Mouse (Mus musculus): ENCODE data around the gene Haao. TPM values are rescaled to one million over a fixed set of nuclear protein-coding genes. Genes with fewer than 3 reads are reported as not detected.

Gene Haao
- polyA plus RNA-seq, 1 experiment from 2014 or later: 0.40 TPM

- TF ChIP-seq CTCF (IDR thresholded peaks at IDR 0.05; ENCODE audit: low read depth): peak; percentile 98
- Histone ChIP-seq H3K36me3 (ENCODE audit: control insufficient read depth, insufficient read depth) (no peaks in the 10 kb centered on the region), H3K4me3 (ENCODE audit: low read depth, low read length) (no peak overlapping the region), H3K9ac (ENCODE audit: low read depth, low read length) (no peak overlapping the region), H3K27ac (ENCODE audit: low read depth, low read length) (no peak overlapping the region), H3K4me1 (replicated peaks; ENCODE audit: control insufficient read depth, insufficient read depth, low read length) (no peaks in the 10 kb centered on the region), H3K9me3 (ENCODE audit: control insufficient read depth) (no peaks in the 10 kb centered on the region), H3K27me3 (replicated peaks; ENCODE audit: control insufficient read depth, insufficient read depth, low read length) (no peaks in the 10 kb centered on the region), H3K4me2 (replicated peaks; ENCODE audit: low read depth) (no peak overlapping the region)
- WGBS: 20% methylated on average over 14 of the region's 14 CpGs
- ATAC-seq: peak; percentile 36; the same call in 1 of the 2 replicates
Measured at GRCm38 (mm10) chr17:83872806-83873348, 25.1 kb upstream of the Haao start.

- Histone ChIP-seq H3K36me3 (ENCODE audit: control insufficient read depth, insufficient read depth) (no peaks in the 10 kb centered on the region), H3K4me3 (ENCODE audit: low read depth, low read length) (no peak overlapping the region), H3K27ac (ENCODE audit: low read depth, low read length) (no peak overlapping the region), H3K9ac (ENCODE audit: low read depth, low read length) (no peak overlapping the region), H3K27me3 (replicated peaks; ENCODE audit: control insufficient read depth, insufficient read depth, low read length) (no peaks in the 10 kb centered on the region), H3K9me3 (ENCODE audit: control insufficient read depth) (no peaks in the 10 kb centered on the region), H3K4me2 (replicated peaks; ENCODE audit: low read depth) (no peak overlapping the region), H3K4me1 (replicated peaks; ENCODE audit: control insufficient read depth, insufficient read depth, low read length) (no peaks in the 10 kb centered on the region)
- TF ChIP-seq CTCF (IDR thresholded peaks at IDR 0.05; ENCODE audit: low read depth): no peak
- ATAC-seq: no peak
- 92% methylated on average over 5 of the region's 5 CpGs for WGBS
Measured at GRCm38 (mm10) chr17:83871354-83871753, 23.6 kb upstream of the Haao start.

- no peak overlapping the region for H3K4me2 ChIP-seq (replicated peaks; ENCODE audit: low read depth)
- H3K27me3 ChIP-seq (replicated peaks; ENCODE audit: control insufficient read depth, insufficient read depth, low read length): no peaks in the 10 kb centered on the region
- H3K4me1 ChIP-seq (replicated peaks; ENCODE audit: control insufficient read depth, insufficient read depth, low read length): no peaks in the 10 kb centered on the region
- no peak overlapping the region for H3K27ac ChIP-seq (ENCODE audit: low read depth, low read length)
- H3K4me3 ChIP-seq (ENCODE audit: low read depth, low read length): no peak overlapping the region
- no peak for TF ChIP-seq CTCF (IDR thresholded peaks at IDR 0.05; ENCODE audit: low read depth)
- no peak overlapping the region for H3K9ac ChIP-seq (ENCODE audit: low read depth, low read length)
- no peaks in the 10 kb centered on the region for H3K36me3 ChIP-seq (ENCODE audit: control insufficient read depth, insufficient read depth)
- 69% methylated on average over 4 of the region's 4 CpGs for WGBS
- ATAC-seq: no peak
- no peaks in the 10 kb centered on the region for H3K9me3 ChIP-seq (ENCODE audit: control insufficient read depth)
Measured at GRCm38 (mm10) chr17:83870385-83870784, 22.6 kb upstream of the Haao start.

GRCm38 (mm10) chr17:83866582-83866981, 18.8 kb upstream of the Haao start:
- ATAC-seq: no peak
- peak; percentile 87 for TF ChIP-seq CTCF (IDR thresholded peaks at IDR 0.05; ENCODE audit: low read depth)
- Histone ChIP-seq H3K9ac (ENCODE audit: low read depth, low read length) (no peak overlapping the region), H3K4me1 (replicated peaks; ENCODE audit: control insufficient read depth, insufficient read depth, low read length) (no peaks in the 10 kb centered on the region), H3K27ac (ENCODE audit: low read depth, low read length) (no peak overlapping the region), H3K4me2 (replicated peaks; ENCODE audit: low read depth) (no peak overlapping the region), H3K36me3 (ENCODE audit: control insufficient read depth, insufficient read depth) (no peaks in the 10 kb centered on the region), H3K9me3 (ENCODE audit: control insufficient read depth) (no peaks in the 10 kb centered on the region), H3K27me3 (replicated peaks; ENCODE audit: control insufficient read depth, insufficient read depth, low read length) (no peaks in the 10 kb centered on the region), H3K4me3 (ENCODE audit: low read depth, low read length) (no peak overlapping the region)
- WGBS: 18% methylated on average over 10 of the region's 10 CpGs

- no peak for TF ChIP-seq CTCF (IDR thresholded peaks at IDR 0.05; ENCODE audit: low read depth)
- H3K36me3 ChIP-seq (ENCODE audit: control insufficient read depth, insufficient read depth): no peaks in the 10 kb centered on the region
Measured at GRCm38 (mm10) chr17:83865366-83865765, 17.6 kb upstream of the Haao start.

GRCm38 (mm10) chr17:83862134-83862881, 14.5 kb upstream of the Haao start:
- Histone ChIP-seq H3K9ac (ENCODE audit: low read depth, low read length) (peak overlapping the region; percentile 78), H3K9me3 (ENCODE audit: control insufficient read depth) (no peaks in the 10 kb centered on the region), H3K4me2 (replicated peaks; ENCODE audit: low read depth) (peak overlapping the region; percentile 78), H3K4me1 (replicated peaks; ENCODE audit: control insufficient read depth, insufficient read depth, low read length) (no peaks in the 10 kb centered on the region), H3K27ac (ENCODE audit: low read depth, low read length) (peak overlapping the region; percentile 92), H3K36me3 (ENCODE audit: control insufficient read depth, insufficient read depth) (no peaks in the 10 kb centered on the region), H3K27me3 (replicated peaks; ENCODE audit: control insufficient read depth, insufficient read depth, low read length) (no peaks in the 10 kb centered on the region), H3K4me3 (ENCODE audit: low read depth, low read length) (peak overlapping the region; percentile 76)
- no peak for TF ChIP-seq CTCF (IDR thresholded peaks at IDR 0.05; ENCODE audit: low read depth)
- peak; percentile 66 for ATAC-seq
- WGBS: under 1% methylated on average over 27 of the region's 27 CpGs

More at GRCm38 (mm10) chr17:83865366-83865765, 17.6 kb upstream of the Haao start:
- Histone ChIP-seq H3K9ac (ENCODE audit: low read depth, low read length) (no peak overlapping the region), H3K4me2 (replicated peaks; ENCODE audit: low read depth) (no peak overlapping the region), H3K27ac (ENCODE audit: low read depth, low read length) (no peak overlapping the region), H3K9me3 (ENCODE audit: control insufficient read depth) (no peaks in the 10 kb centered on the region), H3K4me3 (ENCODE audit: low read depth, low read length) (no peak overlapping the region), H3K4me1 (replicated peaks; ENCODE audit: control insufficient read depth, insufficient read depth, low read length) (no peaks in the 10 kb centered on the region), H3K27me3 (replicated peaks; ENCODE audit: control insufficient read depth, insufficient read depth, low read length) (no peaks in the 10 kb centered on the region)
- WGBS: 83% methylated on average over 7 of the region's 7 CpGs
- no peak for ATAC-seq
